Comparison of ENCODE assay signal across 11 mouse cellular contexts in the genomic region with DNA sequence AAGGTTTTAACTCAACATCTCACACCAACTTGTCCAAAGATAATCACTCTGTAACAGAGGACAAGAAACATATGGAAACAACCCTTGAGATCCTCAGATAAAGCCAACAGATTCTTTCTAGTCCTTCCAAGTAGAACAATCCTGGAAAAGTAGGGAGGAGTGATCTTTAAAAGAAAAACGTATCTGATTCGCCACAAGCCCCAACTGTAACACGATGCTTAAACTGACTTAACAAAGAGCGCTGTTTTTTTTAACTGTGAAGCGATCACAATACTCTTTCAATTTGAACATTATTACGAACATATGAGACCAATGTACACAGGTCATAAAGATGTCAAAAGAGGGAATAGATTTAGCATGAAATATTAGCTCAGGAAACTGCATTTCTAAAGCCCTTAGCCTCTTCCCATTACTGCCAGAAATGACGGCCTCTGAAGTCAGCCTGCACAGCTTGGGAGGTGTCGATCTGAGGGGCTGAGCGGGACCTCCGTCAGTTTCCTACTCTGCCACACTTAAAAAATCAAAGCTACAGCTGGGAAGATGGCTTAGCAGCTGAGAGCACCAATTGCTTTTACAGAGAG.
DNase-seq lines count a peak whose midpoint lies in the region; ATAC-seq and TF ChIP-seq lines count a peak whose summit lies in the region.
"Had no signal": no experiment of that assay in that cellular context is flagged by ENCODE, and none has a peak within 500 bp of the region (broad histone marks: within the 10 kb centered on the region; RNA-seq: fewer than 3 reads in every experiment).

No protein-coding gene starts in this region.

- no peak for DNase-seq in kidney, adult 8-10 months
- no peak for DNase-seq in stomach, postnatal 0 days (ENCODE audit: low spot score)
- no peak for DNase-seq in cerebellum, adult 2 months
- DNase-seq: adrenal gland, adult 8-10 months; kidney, adult 2 months had no signal

- no peak for TF ChIP-seq POLR2A in cerebellum, adult 2 months (IDR thresholded peaks at IDR 0.05; ENCODE audit: borderline replicate concordance, insufficient read depth, low read length)

- H3K9ac ChIP-seq in kidney, embryonic 16.5 days (replicated peaks; ENCODE audit: low read length), result no peak overlapping the region
- H3K9ac ChIP-seq in stomach, embryonic 14.5 days (replicated peaks; ENCODE audit: low read depth, low read length), result no peak overlapping the region
- no peak overlapping the region for H3K9ac ChIP-seq in stomach, postnatal 0 days (ENCODE audit: low read length)
- no peak overlapping the region for H3K9ac ChIP-seq in limb, embryonic 13.5 days
- H3K9ac ChIP-seq: forebrain, embryonic 15.5 days; liver, embryonic 12.5 days had no signal

- no peak overlapping the region for H3K4me3 ChIP-seq in kidney, embryonic 16.5 days (ENCODE audit: low read length)
- no peak overlapping the region for H3K4me3 ChIP-seq in stomach, embryonic 14.5 days (ENCODE audit: low read depth, low read length)
- no peak overlapping the region for H3K4me3 ChIP-seq in stomach, postnatal 0 days (ENCODE audit: low read depth, low read length)
- no peak overlapping the region for H3K4me3 ChIP-seq in limb, embryonic 13.5 days
- H3K4me3 ChIP-seq in cerebellum, adult 2 months (replicated peaks; ENCODE audit: insufficient read depth, low read depth, low read length), result no peak overlapping the region
- H3K4me3 ChIP-seq: forebrain, embryonic 15.5 days; liver, embryonic 12.5 days had no signal

- 0 out of 2 replicates have a peak, but pooled peaks cover 11% of the 10 kb centered on the region for H3K4me1 ChIP-seq in kidney, embryonic 16.5 days (ENCODE audit: insufficient read depth, low read length)
- no peaks in the 10 kb centered on the region for H3K4me1 ChIP-seq in stomach, embryonic 14.5 days (ENCODE audit: control insufficient read depth, insufficient read depth, low read length)
- no peaks in the 10 kb centered on the region for H3K4me1 ChIP-seq in stomach, postnatal 0 days (replicated peaks; ENCODE audit: control insufficient read depth, insufficient read depth)
- H3K4me1 ChIP-seq in limb, embryonic 13.5 days, result peaks cover 27% of the 10 kb centered on the region
- peaks cover 12% of the 10 kb centered on the region for H3K4me1 ChIP-seq in cerebellum, adult 2 months (ENCODE audit: control insufficient read depth, insufficient read depth, low read length)
- H3K4me1 ChIP-seq: liver, embryonic 12.5 days had no signal

- H3K27ac ChIP-seq in kidney, embryonic 16.5 days (ENCODE audit: low read length), result peak overlapping the region; percentile 59
- H3K27ac ChIP-seq in stomach, embryonic 14.5 days (ENCODE audit: low read length), result peak overlapping the region; percentile 63; the same call in 1 of the 2 replicates
- H3K27ac ChIP-seq in stomach, postnatal 0 days (replicated peaks), result no peak overlapping the region
- H3K27ac ChIP-seq in limb, embryonic 13.5 days, result no peak overlapping the region
- H3K27ac ChIP-seq in cerebellum, adult 2 months (ENCODE audit: insufficient read depth, low read length), result no peak overlapping the region
- H3K27ac ChIP-seq: forebrain, embryonic 15.5 days; liver, embryonic 12.5 days had no signal

- TF ChIP-seq EP300 in stomach, postnatal 0 days (optimal IDR thresholded peaks at IDR 0.05), result no peak

- peak; percentile 60; the same call in 1 of the 2 replicates for ATAC-seq in kidney, embryonic 16.5 days (ENCODE audit: low FRiP score, low TSS enrichment)
- no peak for ATAC-seq in stomach, embryonic 14.5 days (ENCODE audit: insufficient number of reproducible peaks, insufficient read depth, low FRiP score, low read depth)
- ATAC-seq in stomach, postnatal 0 days (ENCODE audit: low FRiP score, low TSS enrichment), result no peak
- peak; percentile 65 for ATAC-seq in limb, embryonic 13.5 days (ENCODE audit: low FRiP score, low read depth)
- no peak for ATAC-seq in CD4-positive, CD25-positive, alpha-beta regulatory T cell, adult 4 months
- ATAC-seq: forebrain, embryonic 15.5 days; liver, embryonic 12.5 days had no signal

- WGBS in kidney, embryonic 16.5 days, result 6% methylated on average over 10 of the region's 10 CpGs
- WGBS in stomach, embryonic 14.5 days, result 18% methylated on average over 10 of the region's 10 CpGs
- 26% methylated on average over 10 of the region's 10 CpGs for WGBS in stomach, postnatal 0 days
- 9% methylated on average over 10 of the region's 10 CpGs for WGBS in limb, embryonic 13.5 days
- WGBS in cerebellum, adult 2 months, result 74% methylated on average over 10 of the region's 10 CpGs

- H3K36me3 ChIP-seq in kidney, embryonic 16.5 days (ENCODE audit: insufficient read depth, low read length), result no peaks in the 10 kb centered on the region
- no peaks in the 10 kb centered on the region for H3K36me3 ChIP-seq in stomach, embryonic 14.5 days (ENCODE audit: control insufficient read depth, insufficient read depth, low read length)
- H3K36me3 ChIP-seq in stomach, postnatal 0 days (ENCODE audit: control insufficient read depth, insufficient read depth, low read length), result no peaks in the 10 kb centered on the region
- H3K36me3 ChIP-seq in limb, embryonic 13.5 days, result no peaks in the 10 kb centered on the region
- H3K36me3 ChIP-seq: forebrain, embryonic 15.5 days; liver, embryonic 12.5 days had no signal

- H3K27me3 ChIP-seq in kidney, embryonic 16.5 days (ENCODE audit: insufficient read depth, low read length), result no peaks in the 10 kb centered on the region
- H3K27me3 ChIP-seq in stomach, embryonic 14.5 days (ENCODE audit: control insufficient read depth, insufficient read depth, low read length), result no peaks in the 10 kb centered on the region
- no peaks in the 10 kb centered on the region for H3K27me3 ChIP-seq in stomach, postnatal 0 days (ENCODE audit: control insufficient read depth, insufficient read depth, low read length)
- peaks cover 42% of the 10 kb centered on the region for H3K27me3 ChIP-seq in limb, embryonic 13.5 days
- no peaks in the 10 kb centered on the region for H3K27me3 ChIP-seq in cerebellum, adult 2 months (ENCODE audit: control insufficient read depth, insufficient read depth, low read length)
- H3K27me3 ChIP-seq: forebrain, embryonic 15.5 days; liver, embryonic 12.5 days had no signal

- no peaks in the 10 kb centered on the region for H3K9me3 ChIP-seq in kidney, embryonic 16.5 days (ENCODE audit: low read length)
- H3K9me3 ChIP-seq in stomach, embryonic 14.5 days (ENCODE audit: control insufficient read depth, low read depth, low read length), result no peaks in the 10 kb centered on the region
- no peaks in the 10 kb centered on the region for H3K9me3 ChIP-seq in stomach, postnatal 0 days (ENCODE audit: control insufficient read depth, low read length)
- H3K9me3 ChIP-seq in limb, embryonic 13.5 days, result no peaks in the 10 kb centered on the region
- H3K9me3 ChIP-seq: forebrain, embryonic 15.5 days; liver, embryonic 12.5 days had no signal

- TF ChIP-seq CTCF in stomach, postnatal 0 days (IDR thresholded peaks at IDR 0.05; ENCODE audit: low read depth), result no peak
- TF ChIP-seq CTCF in cerebellum, adult 2 months (IDR thresholded peaks at IDR 0.05; ENCODE audit: borderline replicate concordance, insufficient read depth, low read depth, low read length), result no peak

- peak overlapping the region; percentile 5; the same call in 1 of the 2 replicates for H3K4me2 ChIP-seq in kidney, embryonic 16.5 days (replicated peaks; ENCODE audit: low read depth, low read length)
- 0 out of 2 replicates have a peak overlapping the region, but pooled peaks have one; percentile 25 for H3K4me2 ChIP-seq in stomach, embryonic 14.5 days (replicated peaks; ENCODE audit: low read depth, low read length)
- H3K4me2 ChIP-seq in stomach, postnatal 0 days (replicated peaks; ENCODE audit: low read depth), result no peak overlapping the region
- H3K4me2 ChIP-seq in limb, embryonic 13.5 days (replicated peaks), result peak overlapping the region; percentile 40
- H3K4me2 ChIP-seq: forebrain, embryonic 15.5 days; liver, embryonic 12.5 days had no signal

Comparison
In these comparisons a context has a peak if more than half of its experiments do, and no peak if none do; other contexts are left out.
1. H3K27ac ChIP-seq: peak in kidney, embryonic 16.5 days (single experiment) and stomach, embryonic 14.5 days (single experiment); none in stomach, postnatal 0 days (single experiment), limb, embryonic 13.5 days (single experiment) and cerebellum, adult 2 months (single experiment).
2. ATAC-seq: peak in kidney, embryonic 16.5 days (single experiment) and limb, embryonic 13.5 days (single experiment); none in stomach, embryonic 14.5 days (single experiment), stomach, postnatal 0 days (single experiment) and CD4-positive, CD25-positive, alpha-beta regulatory T cell, adult 4 months (single experiment).